Mouse (Mus musculus) c-Kit-negative CD71-positive TER-119-positive erythroid progenitor cells, embryonic 14.5 days (primary cell): Measurements from ENCODE around the gene Stx1a.

Source experiments
- DNase-seq: peaks from one replicate; pipeline ENCODE4 v3.0.0-alpha.2; 2013; ENCODE audit warnings: low read depth, low spot score

The Stx1a gene

GRCm38 (mm10) chr5:135086871-135087270, 63.6 kb downstream of the Stx1a start:
- no peak for DNase-seq

GRCm38 (mm10) chr5:135089653-135090052, 66.4 kb downstream of the Stx1a start, which contains the start of gene Mlxipl:
TSS of gene Mlxipl (plus strand) at chr5:135089890.
- no peak for DNase-seq
